Mouse (Mus musculus) lung, postnatal 25 days (tissue): ENCODE results near the gene Ighmbp2.
"Not testable (repeated sequence)": the region's sequence is repeated elsewhere in the genome, so short reads cannot be mapped to it uniquely, and the experiment has no call there.

ENCODE experiments used
- DNase-seq: peaks from one replicate; pipeline ENCODE4 v3.0.0; 2022; ENCODE audit warnings: low spot score

Ighmbp2 gene

GRCm38 (mm10) chr19:3281886-3282285 lies 931 bp downstream of the Ighmbp2 start:
- no peak for DNase-seq

GRCm38 (mm10) chr19:3275744-3276365 lies 7.0 kb downstream of the Ighmbp2 start:
- no peak for DNase-seq

GRCm38 (mm10) chr19:3273331-3273730 lies 9.5 kb downstream of the Ighmbp2 start:
- no peak for DNase-seq

- DNase-seq = no peak
These were observed 11.5 kb downstream of the Ighmbp2 start for GRCm38 (mm10) chr19:3271366-3271765.

DNA sequence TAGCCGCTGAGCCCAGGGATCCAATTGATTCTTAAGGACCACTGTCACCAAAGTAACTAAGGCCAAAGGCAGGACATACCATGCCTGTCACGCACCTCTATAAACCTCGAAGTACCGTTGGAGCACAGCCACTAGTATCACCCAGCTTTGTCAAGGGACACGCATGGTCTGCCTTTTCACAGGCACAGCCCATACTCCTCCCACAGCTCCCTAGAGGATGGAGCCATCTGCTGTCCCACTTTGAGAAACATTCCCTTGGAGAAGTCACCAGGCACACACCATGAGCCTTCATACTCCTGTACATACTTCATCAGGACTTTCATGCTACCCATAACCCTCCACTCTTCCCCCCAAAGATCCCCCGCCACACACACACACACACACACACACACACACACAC lies 13.0 kb downstream of the Ighmbp2 start:
- no peak for DNase-seq

DNA sequence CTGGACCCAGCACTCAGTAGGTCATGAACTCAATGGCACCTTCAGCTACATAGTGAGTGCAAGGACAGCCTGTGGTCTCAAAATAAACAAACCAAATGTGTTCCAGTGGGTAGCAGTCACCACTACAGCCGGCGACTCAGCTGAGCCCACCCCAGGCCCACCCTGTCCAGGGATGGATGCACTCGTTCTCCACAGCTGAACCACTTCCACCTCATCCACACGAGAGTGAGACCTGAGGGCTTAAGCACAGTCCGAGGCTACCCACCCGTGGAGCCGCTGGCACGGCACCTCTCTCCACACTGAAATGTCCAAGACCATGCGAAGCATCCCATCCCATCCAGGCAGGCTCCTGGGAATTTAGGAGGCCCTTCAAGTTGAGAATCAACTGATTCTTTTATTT lies 13.5 kb downstream of the Ighmbp2 start:
- DNase-seq = no peak

GRCm38 (mm10) chr19:3268218-3268980 lies 14.4 kb downstream of the Ighmbp2 start:
- DNase-seq = no peak

DNA sequence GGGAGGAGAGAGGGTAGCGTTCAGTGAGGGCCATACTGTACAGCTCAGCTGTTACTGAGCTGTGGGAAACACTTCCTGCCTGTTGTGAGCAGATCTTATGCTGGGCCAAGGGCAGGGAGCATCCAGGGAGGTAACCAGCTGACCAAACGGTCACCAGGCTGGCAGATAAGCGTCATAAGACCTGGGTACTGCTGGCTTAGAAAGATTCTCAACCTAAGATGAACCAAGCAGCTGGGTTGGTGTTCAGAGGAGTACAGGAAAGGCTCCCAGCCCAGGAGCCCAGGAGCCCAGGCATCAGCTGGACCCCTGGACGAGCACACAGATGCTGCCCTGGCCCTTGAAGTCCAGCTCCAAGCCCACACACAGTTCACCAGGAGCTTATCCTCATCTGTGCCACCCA lies 15.5 kb downstream of the Ighmbp2 start:
- DNase-seq = no peak

GRCm38 (mm10) chr19:3266676-3267075 lies 16.1 kb downstream of the Ighmbp2 start:
- DNase-seq = no peak

GRCm38 (mm10) chr19:3266136-3266535 lies 16.7 kb downstream of the Ighmbp2 start:
- DNase-seq = no peak

- no peak for DNase-seq
These were observed 17.6 kb downstream of the Ighmbp2 start for GRCm38 (mm10) chr19:3265180-3265579.

DNA sequence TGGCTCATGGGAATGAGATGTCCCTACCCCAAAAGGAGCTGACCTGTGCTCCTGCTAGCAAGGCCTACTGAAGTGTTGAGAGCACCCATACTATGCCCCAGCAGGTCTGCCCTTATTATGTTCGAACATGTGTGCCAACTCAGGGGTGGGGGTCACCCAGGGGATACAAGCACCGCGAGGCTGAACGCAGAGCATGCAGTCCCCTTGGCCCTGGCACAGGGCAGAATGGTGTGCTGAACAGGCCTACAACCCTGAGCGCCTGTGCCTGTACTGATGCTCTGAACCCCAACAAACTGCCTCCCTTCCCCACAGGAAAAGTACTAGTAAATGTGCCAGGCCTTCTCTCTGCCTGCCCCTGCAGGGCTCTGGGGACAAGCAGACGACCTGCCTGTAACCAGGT lies 18.5 kb downstream of the Ighmbp2 start:
- DNase-seq = no peak

GRCm38 (mm10) chr19:3261764-3262525 lies 20.9 kb downstream of the Ighmbp2 start:
- no peak for DNase-seq

- DNase-seq = no peak
These were observed 21.5 kb downstream of the Ighmbp2 start for GRCm38 (mm10) chr19:3261336-3261735.

- DNase-seq = no peak
These were observed 22.2 kb downstream of the Ighmbp2 start for GRCm38 (mm10) chr19:3260591-3260990.

DNA sequence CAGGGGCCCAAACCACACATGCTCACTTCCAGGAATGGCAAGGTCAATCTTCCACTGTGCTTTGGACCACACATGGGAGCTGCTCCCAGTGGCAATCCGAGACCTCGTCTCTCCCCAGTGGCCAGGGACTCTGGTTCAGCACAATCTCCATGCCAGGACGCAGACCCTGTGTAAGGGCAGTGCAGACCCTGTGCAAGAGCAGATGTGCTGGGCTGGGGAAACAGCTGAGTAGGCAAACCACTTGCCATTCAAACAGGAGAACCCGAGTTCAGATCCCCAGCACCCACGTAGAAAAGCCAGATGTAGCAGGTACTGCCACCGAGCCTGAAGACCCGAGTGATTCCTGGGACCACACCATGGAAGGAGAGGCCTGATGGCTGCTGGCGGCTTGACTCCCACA lies 22.8 kb downstream of the Ighmbp2 start:
- DNase-seq = no peak

GRCm38 (mm10) chr19:3225261-3225660 lies 57.6 kb downstream of the Ighmbp2 start:
- DNase-seq = not testable (repeated sequence)

DNA sequence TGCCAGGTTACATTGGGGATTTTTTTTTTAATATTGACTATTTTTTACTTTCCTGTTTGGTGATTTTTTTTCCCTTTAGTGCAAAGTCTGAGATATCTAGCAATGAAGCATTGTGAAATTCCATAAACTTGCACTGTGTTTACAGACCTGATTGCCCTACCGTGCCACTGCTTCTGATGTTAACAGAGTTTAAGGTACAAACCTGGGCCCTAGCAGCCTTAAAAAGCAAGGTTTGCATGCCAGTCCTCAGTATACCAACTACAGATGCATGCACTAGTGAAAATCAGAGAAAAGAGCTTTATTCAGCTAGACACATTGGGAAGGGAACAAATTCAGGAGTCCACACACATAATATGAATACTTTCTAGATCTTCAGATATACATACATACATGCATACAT lies 67.9 kb downstream of the Ighmbp2 start:
- DNase-seq = not testable (repeated sequence)
